Mouse (Mus musculus) hindlimb bud, embryonic 11.5 days (tissue): ENCODE measurements at regions not wholly inside any gene's neighbourhood (a gene's known extent, or its start where the extent isn't known, plus 50 kb on each side); places are given as distances from the start of the nearest gene placed in this dataset.

ENCODE experiments used
- DNase-seq: peaks from one replicate; pipeline ENCODE4 v3.0.0-alpha.2; 2012; ENCODE audit warnings: low read depth, low spot score; ENCODE audit errors: extremely low spot score

DNA sequence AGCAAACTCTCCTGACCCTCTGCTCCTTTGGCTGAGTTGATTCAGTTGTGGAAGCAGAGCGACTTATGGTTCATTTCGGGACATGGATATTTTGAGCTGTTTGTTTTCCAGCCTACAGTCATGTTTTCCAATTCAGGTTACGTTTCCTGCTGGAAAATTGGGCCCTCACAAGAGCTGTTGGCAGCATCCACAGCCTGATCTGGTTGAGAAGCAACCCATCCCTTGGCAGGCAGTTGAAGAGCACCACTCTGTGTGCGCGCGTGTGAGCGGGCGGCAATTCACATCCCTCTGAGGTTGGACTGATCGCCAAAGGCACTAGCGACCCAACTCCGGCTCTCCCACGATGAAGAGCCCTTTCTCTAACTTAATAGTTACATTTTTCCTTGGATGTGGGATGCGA, 457.1 kb downstream of the Tmem38b start:
- no peak for DNase-seq

DNA sequence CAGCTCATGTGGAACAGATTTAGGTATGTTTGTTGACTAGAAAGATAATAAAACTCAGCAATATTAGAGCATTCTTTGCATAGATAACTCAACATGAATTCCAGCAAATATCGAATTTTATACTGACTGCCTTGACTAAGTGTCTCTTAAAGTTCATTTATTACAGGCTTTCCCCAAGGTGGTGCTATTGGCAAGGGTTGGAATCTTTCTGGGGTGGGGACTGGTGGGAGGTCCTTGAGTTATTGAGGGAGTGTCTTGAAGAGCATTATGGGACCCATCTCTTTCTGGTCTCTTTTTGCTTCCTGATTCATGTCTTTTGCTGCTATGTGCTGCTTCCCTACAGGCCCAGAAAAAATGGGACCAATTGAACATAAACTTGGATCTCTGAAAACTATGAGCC, 488.0 kb downstream of the Tmem38b start:
- DNase-seq = no peak

DNA sequence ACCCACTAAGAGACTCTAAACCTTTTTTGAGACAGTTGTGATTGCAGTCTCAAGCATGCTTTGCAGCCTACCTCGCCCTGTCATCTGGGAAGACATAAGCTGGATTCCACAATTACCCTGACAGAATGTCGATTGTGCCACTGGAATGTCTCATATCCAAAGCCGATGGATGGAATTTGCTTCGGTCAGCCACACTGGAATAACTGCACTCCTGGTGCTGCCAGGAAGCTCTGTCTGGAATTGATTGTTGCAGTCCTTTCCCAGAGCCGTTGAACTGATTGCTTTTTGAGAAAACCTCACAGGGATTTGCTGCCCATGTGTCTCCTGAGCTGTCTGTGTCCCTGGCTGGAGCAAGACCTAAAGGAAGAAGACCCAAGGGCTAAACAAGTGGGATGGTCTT, 499.0 kb downstream of the Tmem38b start:
- DNase-seq = no peak

DNA sequence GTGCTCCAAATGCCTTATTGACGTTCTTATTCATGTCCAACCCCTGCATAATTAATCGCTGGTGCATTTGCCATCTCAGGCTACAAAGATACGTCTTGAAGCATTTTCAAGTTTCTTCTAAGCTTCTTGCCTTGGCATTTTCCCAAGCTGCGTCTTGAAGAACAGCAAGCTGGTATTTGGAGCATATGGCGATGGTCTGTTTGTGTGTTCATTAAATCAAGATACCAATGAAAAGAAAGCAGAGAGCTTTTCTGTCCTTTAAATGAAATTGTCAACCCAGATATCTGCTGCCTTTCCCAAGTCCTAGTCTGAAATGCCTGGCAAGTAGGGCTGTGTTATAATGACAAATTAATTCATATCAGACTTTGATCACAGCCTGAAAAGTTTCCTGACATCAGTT, 502.4 kb downstream of the Tmem38b start:
- DNase-seq = no peak

DNA sequence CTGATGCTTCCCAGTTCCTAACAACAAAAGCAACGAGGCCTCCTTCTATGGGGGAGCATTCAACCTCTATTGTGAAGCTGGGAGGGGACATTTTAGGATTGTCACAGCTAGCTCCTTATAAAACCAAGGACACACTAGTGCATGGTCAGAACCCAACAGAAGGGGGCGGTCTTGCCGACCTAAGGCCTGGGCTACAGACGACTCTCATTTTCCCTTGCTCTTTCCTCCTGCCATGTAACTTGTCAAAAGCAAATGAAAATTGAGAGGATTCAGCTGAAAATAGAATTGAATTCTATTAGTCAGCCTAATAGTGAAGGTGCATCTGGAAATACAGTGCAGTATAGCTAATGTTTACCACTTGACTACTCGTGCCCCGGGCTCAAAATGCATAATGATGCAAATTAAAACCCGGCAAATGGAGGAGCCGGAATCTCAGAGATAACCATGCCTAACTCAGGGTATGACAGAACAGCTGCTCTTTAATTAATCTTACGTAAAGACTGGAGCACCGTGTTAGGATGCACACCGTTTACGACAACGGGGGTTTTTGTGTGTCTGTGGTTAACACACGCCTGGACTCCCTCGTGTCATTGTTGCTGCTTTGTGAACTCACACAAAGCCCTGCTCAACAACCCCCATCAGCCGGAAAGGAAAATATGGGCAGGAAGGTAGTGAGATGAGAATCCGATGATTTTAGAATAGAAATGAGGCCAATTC, 503.0 kb downstream of the Tmem38b start:
- no peak for DNase-seq

DNA sequence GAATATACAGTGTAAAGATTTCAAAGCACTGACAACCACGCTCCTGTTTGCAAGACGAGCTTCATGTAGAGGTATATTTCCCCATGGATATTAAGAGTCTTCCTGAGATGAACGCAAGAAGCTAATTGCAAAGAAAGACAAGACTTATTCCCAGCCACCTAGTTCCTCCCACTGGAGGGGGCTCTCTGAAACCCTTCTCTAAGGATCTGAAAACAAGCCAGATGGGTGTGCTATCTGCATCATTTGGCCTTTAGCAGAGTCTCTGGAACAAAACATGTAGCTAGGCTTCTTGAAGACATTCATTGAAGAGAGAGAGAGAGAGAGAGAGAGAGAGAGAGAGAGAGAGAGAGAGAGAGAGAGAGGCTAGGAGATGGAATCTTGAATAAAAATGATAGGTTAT, 504.8 kb downstream of the Tmem38b start:
- no peak for DNase-seq

DNA sequence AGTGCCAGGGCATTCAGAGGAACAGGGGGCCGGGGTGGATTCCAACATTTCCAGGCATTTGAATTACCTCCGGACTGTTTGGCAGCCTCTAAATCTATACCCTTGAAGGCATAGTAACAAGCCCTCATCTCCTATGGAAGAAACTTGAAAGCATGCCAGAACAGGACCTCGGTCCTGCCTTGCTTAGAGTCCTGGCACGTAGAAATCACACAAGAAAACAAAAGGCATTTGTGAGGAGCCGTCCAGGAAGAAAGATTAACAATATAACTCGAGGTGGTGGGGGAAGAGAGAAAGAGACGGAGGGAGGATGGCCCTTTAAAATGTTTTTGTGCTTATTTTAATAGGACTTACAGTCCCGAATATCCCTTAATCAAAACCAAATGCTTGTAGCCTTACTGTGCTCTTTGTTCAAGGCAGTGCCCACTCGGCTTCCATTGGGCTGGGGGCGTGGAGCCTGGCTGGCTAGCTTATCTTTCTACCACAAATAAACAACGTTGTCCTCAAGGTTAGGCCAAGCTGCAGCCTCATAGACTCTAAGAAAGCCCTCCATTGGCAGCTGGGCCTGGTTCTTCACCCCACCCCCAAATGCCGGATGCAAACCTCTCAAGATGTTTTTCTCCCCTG, 505.9 kb downstream of the Tmem38b start:
- no peak for DNase-seq

DNA sequence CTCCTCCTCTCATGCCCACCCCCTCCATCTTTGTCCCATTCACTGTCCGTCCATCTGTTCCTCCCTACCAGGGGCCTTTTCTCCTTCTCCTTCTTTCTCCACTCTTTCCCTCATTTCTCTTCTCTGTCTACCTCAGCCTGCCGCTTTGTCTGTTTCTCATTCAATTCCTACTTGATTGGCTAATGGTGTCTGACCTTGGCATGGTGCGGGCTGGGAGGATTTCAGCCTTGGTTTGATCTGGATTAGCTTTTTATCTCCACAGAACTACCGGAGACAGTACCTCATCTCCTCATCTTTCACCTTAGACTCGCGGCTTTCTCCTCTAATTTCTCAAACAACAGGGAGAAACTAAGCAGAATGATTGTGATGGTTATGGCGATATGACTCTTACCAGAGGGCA, 506.4 kb downstream of the Tmem38b start:
- DNase-seq = no peak

DNA sequence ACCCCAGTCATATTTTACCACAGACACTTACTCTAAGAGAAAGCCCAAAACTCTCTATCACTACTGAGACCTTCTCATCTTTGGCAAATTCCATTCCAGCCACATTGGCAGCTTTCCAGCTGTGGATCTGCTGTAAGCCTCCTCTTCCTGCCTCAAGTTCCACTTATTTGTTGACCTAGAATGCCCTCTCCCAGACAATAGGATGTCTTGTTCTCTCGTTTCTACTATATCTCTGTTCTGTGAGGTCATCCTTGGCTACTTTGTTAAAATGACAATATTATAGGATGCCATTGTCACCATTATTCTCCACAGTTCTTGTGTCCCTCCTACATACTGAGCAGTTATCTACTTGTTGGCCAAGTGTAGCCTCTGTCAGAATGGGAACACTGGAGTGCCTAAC, 512.7 kb downstream of the Tmem38b start:
- DNase-seq = no peak

DNA sequence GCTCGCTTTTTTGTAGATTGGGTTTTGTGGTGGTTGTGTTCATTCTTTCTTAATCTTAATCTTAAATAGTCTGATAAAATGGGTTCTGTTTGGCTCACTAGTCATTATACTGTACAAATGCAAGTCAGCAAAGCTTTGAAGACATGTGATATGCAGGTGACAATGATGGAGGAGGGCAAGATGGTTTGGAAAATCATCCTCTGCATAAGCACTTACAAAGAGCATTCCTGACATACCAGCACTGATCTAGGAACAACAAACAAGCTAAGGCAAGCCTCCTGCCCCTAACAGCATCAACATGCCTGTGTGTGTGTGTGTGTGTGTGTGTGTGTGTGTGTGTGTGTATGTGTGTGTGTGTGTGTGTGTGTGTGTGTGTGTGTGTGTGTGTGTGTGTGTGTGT, 514.3 kb downstream of the Tmem38b start:
- no peak for DNase-seq

DNA sequence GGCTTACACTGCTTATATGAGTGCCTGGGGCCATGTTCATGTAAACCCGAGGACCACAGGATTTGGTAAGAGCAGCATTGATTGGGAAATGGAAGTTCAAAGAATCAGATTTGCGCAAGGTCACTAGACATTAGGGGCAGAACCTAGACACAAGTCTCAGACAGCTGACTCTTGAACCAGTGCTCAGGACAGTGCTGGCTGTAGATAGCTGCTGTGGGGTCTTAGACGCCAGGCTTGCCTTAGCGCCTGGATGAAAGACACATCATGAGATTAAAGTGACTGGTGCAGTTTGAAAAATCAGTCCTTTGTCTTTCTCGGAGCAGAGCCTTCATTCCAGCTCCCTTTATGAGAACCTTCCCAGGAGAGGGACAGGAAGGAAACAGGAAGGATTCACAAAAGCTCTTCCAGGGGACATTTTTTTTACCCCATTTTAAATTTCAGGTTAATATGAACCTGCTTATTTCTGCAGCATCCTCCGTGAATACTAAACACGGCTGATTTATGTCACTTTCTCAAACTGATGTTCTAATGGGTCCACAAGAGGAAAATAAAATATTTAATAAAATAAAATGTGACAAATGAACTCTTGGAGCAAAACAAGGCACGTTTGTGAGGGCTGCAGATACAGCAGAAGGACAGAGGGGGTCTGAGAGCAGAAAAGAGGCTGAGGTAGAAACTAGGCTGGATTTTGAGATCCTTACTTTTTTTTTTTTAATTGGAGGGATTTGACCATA, 528.0 kb downstream of the Tmem38b start:
- no peak for DNase-seq

DNA sequence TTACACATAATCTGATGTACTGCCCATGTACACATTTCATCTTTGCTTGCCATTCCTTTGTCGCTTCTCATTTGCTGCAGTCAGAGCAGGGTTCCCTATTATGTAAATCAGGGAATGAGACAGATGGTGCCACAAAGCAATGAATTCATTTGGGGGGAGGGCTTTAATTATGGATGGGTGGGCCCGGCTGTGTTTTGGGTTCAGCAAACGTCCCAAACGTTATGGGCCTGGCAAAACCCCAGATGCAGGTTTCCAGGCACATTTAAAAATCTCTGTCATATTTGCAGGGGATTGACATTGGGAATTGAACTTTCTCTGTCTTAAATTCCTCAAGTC, 528.5 kb downstream of the Tmem38b start:
- DNase-seq = no peak

DNA sequence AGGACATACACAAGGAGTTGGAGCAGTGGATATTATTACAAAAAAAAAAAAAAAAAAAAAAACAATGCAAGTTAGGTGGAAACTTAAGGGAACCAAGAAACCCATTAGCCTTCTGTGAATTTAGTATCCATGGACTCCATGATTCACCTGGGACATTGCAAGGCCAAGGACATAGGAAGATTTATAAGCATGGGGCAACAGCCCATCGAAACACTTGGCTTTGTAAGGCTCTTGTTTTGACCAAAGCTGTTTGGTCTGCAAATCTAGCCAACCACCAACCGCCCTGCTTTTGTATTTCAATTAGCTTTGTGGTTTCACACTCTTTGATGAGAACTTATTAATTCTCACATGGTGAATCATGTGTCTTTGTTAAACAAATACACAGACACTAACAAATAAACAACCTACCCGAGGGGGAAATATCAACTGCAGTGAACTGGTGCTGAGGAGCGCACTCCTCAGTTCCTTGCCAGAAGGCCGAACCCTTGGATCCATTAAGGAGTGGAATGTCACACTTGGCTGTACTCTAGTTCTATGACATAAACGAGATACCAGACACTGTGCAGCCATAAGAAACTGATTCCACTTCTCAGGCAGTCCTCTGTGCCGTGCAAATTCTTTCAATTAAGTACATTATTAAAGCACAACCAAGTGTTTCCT, 529.7 kb downstream of the Tmem38b start:
- DNase-seq = no peak

DNA sequence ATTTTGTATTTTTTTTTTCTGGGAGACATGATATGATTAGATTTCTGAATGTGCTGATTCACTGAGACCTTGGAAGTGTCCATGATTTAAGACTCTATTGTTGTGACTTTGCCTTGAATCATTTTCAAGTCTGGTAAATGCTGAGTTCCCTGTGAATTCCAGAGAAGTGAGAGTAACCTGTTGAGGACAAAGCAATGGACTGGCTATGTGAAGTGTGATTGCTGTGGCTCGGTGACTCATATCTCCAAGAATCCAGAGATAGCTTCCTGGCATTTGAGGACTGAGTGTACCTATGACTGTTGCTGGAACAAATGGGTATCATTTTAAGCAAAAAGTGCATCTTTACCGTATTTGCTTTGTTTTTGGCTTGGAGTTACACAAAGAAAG, 530.2 kb downstream of the Tmem38b start:
- no peak for DNase-seq

DNA sequence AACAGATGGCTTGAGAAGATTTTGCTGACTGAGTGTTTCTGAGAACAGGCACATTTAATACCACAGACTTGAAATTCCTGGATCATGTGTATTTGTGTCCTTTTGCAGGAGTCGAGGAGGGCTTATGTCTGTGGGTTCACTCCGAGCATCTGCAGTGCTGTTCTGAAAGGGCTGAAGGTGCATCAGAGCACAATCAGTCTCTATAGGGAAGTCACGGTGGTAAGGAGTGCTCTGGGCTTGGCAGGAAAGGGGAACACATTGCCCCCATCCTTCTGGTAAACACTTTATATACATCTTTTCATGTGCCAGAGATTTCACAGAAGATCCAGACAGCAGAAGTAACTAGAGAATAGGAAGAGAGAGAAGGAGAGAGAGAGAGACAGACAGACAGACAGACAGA, 545.1 kb downstream of the Tmem38b start:
- no peak for DNase-seq

DNA sequence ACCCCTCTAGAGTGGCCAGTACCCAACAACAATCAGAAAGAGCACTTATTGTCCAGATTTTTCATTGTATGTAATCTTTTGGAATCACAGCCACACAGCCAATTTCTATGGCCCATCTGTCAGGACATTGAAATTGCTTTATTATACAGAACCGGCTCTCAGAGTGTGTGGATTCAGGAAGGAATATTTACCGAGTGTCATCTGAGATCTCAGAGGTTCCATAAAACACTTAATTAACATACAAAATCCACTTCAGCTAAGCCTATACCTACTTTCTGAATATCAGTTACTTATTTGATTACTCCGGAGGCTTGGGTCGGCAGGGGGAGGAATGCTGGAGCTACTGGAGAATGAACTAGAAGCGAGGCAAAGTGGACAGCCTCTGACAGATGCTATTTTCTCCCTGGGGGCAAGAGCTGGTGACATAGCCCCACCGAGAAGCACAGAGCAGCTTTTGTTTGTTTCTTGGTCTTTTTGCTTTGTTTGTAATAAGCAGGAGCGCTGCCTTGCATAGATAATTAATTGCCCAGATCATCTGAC, 545.6 kb downstream of the Tmem38b start:
- DNase-seq = no peak

DNA sequence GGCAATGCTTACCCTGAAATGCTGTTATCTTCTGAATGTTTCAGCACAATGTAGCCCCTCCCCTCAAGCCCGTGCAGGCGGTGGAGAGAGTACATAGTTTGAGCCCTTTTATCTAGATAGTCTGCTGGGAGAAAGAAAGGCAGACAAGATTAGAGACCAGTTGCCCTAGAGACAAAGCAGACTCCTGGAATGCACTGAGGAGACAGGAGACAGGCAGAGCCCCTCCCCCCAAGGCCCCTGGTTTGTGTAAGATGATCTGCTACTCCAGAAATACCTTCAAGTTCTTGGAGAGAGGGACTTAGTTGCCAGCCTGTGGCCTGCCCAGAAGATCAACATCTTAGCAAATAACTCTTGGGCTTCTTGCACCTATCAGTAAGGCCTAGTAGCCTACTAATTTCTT, 547.8 kb downstream of the Tmem38b start:
- no peak for DNase-seq

DNA sequence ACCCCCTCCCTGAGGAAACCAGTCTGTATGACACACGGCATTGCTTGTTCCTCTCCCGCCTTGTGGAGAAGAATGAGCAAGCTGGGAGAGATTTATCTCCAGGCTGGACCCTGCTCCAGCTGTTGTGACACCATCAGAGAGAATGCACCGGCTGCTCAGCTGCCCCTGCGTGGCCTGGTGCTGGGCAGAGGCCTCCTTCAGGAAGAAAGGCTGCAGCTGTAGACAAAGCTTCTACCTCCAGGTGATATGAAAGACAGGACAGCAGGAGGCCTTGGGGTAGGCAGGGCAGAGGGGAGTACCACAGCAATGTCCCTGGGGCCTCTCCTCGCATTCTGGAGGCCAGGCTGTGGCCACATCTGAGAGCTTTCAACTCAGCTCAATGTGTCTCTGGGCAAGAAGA, 548.6 kb downstream of the Tmem38b start:
- no peak for DNase-seq

DNA sequence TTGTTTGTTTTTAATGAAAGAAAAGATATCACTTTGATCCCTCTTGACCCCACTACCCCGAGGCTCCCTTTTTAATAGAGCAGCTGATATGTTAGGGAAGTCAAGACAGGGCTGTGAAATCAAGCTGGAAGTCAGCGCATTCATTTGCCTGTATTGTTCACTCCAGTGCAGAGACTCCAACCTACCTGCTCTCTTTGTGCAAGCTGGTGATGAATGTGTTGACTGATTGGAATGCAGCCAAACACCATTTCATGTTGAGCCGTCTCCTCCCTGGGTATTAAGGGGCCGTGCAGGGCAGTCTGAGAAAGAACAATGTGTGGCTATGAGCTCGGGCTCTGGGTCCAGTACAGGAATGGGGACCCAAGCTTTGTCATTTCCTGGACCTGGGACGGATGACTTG, 557.4 kb upstream of the Zfp462 start:
- no peak for DNase-seq

DNA sequence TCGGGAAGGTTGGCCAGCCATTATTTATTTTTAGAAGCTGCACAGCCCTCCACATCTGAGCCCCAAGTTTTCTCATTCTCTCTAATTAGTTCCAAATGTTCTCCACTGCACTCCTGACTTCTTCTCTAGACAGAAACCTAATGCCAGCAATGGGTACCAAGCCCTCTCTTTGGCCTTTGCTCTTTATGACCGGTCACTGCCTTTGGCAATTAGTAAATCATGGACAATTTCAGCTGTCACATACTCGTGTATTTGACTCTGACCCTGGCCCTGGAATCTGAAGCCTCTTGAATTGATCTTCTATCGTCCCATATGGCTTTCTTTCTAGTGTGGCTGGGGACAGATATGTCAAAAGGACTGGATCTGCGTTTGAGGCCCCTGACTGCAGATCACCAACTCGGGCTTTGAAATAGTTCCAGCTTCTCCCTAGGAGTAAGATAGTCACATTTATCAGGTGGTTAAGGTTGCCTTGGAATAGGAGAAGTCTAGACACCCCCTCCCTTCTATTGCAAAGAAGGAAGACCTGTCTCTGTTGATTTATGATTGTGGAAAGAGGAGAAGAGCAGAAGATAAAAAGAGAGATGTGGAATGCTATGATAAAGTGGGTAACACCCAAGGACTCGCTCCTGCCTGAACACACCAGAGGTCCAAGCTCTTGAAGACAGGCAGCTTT, 553.2 kb upstream of the Zfp462 start:
- peak; percentile 90 for DNase-seq

DNA sequence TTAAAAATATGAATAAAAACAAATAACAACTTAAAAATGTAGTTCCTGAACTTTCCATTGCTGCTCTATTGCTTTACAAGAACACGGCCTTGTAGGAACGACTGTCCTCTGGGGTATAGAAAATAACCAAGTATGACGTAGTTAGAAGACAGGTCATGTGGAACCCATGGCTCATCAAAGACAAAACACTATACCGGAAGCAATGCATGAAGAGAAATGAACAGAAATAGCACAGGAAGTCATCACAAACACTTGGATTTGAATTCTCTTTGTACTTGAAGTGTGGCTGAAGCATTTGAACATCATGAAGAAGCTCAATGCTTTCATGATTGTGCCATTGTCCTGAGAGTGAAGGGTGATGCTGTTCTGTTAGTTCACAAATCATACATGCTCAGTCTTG, 538.7 kb upstream of the Zfp462 start:
- DNase-seq = no peak
